Mouse (Mus musculus): Measurements from ENCODE around the gene Olfr543.
"Not testable (repeated sequence)": the region's sequence is repeated elsewhere in the genome, so short reads cannot be mapped to it uniquely, and the experiment has no call there.

The Olfr543 gene

DNA sequence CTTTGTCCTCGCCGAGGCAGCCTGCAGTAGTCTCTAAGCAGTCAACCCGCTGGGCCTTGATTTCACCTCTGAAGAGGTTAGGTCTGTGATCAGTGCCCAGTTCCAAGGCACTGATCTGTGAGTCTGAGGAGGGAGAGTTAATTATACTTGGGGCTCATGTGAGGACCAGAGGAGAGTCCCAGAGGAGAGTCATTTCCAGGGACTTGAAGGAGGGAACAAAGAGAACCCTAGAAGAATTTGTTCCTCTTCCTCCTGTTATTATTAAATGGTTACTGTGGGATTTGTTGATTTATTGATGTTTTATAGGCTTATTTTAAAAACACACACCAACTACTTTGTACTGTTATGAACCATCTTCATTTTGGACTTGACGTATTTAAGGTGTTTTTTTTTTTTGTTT lies at the start of gene Olfr543:
Gene Olfr543, minus strand, starts transcription at position 101 of the 400 bp plus-strand sequence.
- DNase-seq (ENCODE audit: low spot score in 2 of 2) = no peak

DNA sequence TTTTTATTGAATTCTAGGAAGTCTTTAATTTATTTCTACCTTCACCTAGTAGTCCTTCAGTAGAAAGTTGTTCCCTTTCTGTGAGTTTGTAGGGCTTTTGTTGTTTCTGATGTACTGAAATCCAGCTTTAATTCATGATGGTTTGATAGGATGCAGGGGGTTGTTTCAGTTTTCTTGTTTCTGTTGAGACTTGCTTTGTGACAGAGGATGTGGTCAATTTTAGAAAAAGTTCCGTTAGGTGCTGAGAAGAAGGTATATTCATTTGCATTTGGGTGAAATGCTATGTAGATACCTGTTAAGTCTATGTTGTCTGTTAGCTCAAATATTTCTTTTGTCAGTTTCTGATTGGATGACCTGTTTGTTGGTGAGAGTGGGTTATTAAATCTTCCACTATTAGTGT lies 47.6 kb upstream of the Olfr543 start:
- DNase-seq (ENCODE audit: low spot score in 2 of 2) = no peak

DNA sequence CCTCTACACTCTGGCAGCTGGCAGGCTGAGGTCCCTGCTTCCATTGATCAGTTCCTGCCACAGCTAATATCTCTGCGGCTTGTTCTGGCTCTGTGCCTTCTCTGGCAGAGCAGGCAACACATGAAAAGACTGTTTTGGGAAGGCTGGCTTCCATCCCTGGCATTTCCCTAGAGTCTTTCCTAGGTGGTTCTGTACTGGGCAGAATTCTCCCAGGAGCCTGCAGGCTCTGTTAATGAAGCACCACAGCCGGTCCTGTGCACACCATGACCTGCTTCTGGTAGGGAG lies 35.5 kb upstream of the Olfr543 start:
- no peak for DNase-seq (ENCODE audit: low spot score in 2 of 2)

DNA sequence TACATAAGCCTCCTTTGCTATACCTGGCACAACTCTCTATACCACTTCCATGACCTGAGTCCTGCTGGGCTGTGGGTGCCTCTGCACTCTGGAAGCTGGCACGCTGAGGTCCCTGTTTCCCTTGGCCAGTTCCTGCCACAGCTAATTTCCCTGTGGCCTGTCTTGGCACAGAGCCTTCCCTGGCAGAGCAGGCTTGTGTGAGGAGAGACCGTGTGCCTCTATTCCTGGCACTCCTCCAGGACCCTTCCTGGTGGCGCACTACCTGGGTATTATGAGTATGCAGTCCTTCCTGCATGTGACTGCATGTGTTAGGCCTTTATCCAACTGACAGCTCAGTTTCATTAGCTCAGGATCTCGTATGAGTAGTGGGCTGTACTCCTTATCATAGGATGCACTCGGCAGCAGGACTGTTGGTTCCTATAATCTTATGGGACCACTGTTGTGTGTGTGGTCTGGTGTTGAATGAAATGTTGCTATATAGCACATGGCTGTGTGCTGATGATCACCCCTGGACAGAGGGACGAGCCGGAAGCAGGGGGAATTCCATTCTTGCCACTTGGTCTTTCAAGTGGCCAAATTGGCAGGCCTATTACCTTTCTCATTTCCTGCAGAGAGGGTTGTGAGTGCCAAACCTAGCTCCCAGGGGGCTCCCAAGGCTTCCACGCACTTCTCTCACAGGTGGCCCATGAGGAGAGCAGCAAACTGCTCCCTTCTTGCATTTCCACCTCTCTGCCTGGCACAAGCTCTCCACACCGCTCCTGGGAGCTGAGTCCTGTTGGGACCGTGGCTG lies 35.0 kb upstream of the Olfr543 start:
- DNase-seq (ENCODE audit: low spot score in 2 of 2) = no peak

DNA sequence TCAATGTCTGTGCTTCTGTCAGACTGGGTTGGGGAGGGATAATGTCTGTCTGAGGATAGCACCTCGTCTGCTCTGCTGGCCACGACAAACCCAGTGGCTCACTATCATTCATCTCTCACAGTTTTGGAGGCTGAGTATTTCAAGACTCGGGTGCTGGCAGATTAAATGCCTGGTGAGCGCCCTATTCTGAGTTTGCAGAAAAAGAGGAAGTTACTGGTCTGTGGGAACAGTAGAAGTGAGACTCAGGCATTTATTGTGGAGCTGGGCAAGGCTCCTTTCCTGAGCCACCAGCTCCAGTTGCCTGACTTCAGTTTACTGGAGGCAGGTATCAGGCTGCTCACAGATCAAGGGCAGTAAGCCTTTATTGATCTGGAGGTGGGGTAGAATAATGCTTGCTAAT lies 32.7 kb upstream of the Olfr543 start:
- DNase-seq (ENCODE audit: low spot score in 2 of 2) = no peak

DNA sequence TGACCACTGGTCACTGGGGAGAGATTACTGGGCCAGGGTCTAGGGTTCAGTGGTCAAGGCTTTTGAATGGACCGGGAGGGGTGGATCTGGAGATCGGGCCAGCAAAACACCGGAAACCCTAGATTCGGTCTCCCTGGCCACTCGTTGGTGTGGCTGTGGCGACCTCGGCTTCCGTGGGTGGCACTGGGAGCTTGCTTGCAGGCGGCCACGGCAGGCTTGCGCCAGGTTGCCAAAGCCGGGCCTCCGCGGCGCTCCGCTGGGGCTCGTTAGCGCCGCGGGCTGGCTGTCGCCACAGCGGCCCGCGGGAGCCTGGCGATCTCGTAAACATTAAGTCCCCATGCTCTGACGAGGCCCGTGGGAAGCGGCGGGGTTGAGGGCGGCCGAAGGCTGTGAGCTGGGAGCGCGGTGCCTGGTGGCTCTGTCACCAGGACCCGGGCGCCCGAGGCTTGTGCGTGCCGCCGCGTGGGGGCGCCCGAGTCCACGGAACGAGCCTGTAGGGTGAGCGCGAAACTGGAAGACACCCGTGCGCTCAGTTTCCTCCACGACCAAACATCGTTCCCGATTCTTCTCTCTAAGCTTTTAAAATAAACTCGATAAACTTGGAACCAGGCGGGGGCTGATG lies 31.4 kb upstream of the Olfr543 start:
- DNase-seq (ENCODE audit: low spot score in 2 of 2) = peak; percentile 49 to 83

DNA sequence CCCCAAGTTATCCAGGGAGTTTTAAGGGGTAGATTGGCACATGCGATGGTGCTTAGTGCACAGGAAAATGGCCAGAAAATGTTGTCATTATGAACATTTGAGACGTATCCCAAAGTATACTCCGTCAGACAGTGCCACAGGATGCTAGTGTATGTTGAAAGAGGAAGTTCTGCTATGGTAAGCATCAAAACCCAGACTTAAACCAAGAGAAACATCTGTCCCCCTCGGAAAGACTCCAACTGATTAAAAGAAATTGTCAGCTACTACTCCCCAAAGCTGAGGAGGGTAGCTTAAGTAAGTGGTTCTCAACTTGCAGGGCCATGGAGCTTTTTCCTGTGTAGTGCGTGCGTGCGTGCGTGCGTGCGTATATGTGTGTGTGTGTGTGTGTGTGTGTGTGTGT lies 30.4 kb upstream of the Olfr543 start:
- no peak for DNase-seq (ENCODE audit: low spot score in 2 of 2)

DNA sequence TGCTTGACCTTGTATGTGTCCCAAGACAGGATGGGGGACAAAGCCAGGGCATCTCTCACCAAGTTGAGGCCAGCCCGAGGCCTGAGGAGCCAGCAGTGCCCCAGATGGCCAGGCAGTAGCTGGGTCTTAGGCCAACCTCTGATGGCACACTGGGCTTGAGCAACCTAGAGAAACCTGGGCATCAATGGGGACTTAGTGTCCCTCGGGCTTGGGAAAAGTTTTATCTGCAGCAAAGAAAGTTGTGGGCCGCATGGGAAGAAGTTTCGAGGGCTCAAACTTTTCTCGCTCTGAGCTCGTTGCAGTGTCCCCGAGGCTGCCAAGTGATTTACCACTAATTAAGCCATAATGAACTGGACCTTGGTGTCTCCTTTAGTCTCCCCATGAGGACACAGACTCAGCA lies 28.2 kb upstream of the Olfr543 start:
- DNase-seq (ENCODE audit: low spot score in 2 of 2) = no peak

DNA sequence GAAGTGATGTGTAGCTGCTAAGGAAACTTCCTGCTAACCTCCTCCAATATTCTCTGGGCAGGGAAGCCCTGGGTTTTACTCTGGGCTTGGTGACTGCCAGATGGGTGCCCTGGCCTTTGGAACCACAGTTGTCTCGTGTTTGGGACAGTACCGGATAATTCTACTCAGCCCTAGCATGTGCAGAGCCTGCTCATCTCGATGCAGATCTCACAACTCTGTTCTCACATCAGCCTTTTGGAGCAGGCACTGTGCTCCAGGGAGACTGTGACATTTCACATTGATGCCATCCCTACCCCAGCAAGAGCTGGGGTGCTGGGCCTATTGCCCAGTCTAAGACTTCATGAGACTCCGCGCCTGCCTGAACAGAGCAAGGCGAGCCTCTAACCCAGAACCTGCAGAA lies 27.2 kb upstream of the Olfr543 start:
- no peak for DNase-seq (ENCODE audit: low spot score in 2 of 2)

DNA sequence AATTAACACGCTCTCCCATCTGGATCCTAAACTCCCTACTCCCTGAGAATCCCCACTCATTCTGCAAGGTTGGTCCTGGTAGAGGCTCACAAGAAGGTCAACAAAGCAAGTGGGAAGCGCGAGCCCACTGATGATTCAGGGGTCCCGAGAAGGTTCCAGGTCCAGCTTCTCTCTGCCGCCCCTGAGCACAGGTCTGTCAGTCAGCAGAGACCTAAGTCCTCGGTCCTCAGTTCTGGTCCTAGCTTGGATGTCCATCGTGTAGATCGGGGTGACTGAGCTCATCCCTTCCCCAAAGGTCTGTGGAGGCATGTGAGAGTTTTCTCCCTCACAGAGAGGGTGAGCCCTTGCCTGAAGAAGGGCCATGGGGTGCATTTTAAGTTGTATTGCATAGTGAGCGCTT lies 26.6 kb upstream of the Olfr543 start:
- DNase-seq (ENCODE audit: low spot score in 2 of 2) = no peak

DNA sequence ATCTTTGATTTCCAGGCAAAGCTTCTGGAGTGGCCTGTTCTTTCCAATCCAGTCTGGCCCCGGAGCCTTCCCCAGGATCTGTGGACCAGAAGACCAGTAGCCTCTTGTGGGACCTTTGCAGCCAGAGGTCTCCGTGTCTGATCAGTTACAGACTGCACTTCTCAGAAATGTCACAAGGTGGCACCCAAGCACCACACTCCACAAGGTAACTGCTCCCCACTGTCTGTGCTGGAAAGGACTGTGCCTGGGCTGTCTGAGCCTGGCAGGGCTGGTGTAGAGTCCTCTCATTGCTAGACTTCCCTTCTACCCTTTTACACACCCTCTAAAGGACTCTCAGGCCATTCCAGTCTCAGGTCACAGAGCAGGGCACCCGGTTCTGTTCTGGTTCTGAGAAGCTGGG lies 25.4 kb upstream of the Olfr543 start:
- DNase-seq (ENCODE audit: low spot score in 2 of 2) = peak; percentile 63 to 78

DNA sequence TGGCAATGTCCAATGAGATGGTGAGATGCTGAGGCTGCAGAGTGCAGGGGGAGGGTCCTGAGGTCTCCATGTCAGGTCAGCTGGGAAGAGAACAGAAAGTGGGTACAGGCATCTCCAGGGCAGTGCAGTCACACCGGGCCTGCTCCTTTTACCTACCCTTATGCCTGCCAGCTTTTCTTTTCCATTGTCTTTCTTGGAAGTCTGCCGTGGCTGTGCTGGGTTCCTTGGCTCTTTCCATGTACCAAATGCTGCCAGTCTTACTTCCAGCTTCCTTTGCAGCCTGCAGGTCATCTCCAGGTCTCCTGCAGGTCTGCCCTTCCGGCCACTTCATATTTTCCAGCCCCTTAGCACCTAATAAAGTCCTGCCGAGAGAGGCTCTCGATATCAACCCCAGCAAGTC lies 20.5 kb upstream of the Olfr543 start:
- DNase-seq (ENCODE audit: low spot score in 2 of 2) = no peak

DNA sequence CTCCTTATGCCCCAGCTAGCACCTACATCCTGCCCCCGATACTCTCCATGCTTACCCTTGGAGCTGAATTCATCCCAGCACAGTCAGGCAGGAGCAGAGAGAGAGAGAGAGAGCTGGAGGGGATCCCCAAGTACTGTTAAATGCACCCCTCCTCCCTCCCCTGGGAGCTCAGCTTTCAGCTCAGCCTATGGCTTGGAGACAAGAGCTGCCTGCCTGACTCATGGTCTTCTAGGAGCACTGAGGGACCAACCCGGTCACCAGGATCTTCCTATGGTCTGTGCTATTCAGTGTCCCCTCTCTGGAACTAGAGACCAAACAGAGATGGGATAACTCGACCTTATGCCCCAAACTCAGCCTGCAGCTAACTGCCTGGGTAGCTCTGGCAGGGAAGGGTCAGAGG lies 18.0 kb upstream of the Olfr543 start, which contains the start of gene Olfr545:
Gene Olfr545, minus strand, starts transcription at position 101 of the 400 bp plus-strand sequence.
- DNase-seq (ENCODE audit: low spot score in 2 of 2) = no peak

DNA sequence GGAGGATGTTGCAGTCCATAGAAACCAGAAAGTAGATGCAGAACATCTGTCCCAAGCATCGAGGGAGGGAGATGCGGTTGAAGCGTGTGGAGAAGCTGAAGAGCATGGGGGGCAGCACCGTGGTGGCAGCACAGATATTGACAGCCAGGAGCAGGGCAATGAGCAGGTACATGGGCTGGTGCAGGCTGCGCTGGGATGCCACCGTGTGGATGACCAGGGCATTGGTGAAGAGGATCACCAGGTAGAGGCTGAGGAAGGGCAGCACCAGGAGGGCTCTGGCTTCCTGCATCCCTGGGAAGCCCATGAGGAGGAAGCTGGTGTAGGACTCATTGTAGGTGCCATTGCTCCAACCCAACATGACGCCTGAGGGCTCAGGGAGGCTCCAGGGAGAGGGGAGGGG lies 12.9 kb upstream of the Olfr543 start:
- DNase-seq (ENCODE audit: low spot score in 2 of 2) = not testable (repeated sequence)

DNA sequence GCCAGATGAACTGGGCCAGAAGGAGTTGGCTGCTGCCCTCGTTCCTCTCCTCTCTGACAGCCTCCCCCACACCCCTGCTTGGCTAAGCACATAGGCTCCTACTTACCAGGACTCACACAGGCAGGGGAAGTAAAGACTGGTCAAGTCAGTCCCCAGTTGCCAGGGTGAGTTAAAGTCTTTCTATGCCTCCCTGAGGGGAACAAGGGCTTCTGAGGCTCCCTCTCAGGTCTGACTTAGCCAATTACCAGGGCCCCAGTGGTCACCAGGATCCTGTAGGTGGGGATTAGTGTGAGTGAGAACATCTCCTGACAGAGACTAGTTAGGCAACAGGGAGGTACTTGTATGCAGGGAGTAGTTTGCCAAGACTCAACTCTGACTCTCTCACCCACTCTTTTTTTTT lies 6.7 kb upstream of the Olfr543 start, which contains the start of gene Olfr544:
Gene Olfr544, minus strand, starts transcription at position 153 of the 400 bp plus-strand sequence.
- no peak for DNase-seq (ENCODE audit: low spot score in 2 of 2)

DNA sequence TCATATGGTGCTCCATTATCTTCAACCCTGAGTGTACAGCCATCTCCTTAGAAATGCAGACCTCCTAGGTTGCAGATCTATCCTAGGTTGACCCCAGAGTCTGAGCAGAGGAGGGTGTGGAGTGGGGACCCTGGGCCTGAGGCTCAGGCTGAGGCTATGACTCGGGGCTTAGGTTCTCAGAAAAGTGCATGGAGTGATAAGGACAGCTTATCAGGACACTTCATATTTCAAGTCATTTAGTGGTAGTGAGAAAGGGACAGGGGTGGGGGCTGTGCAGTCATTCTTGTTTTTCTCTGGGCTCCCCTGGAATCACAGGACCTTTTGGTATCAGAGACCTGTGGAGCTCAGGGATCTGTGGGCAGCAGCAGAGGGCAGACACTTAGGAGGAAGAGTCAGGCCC lies 4.6 kb upstream of the Olfr543 start:
- DNase-seq (ENCODE audit: low spot score in 2 of 2) = no peak

DNA sequence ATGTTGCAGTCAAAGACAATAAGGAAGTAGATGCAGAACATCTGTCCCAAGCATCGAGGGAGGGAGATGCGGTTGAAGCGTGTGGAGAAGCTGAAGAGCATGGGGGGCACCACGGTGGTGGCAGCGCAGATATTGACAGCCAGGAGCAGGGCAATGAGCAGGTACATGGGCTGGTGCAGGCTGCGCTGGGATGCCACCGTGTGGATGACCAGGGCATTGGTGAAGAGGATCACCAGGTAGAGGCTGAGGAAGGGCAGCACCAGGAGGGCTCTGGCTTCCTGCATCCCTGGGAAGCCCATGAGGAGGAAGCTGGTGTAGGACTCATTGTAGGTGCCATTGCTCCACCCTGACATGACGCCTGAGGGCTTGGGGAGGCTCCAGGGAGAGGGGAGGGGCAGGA lies 3.3 kb upstream of the Olfr543 start:
- DNase-seq (ENCODE audit: low spot score in 2 of 2) = not testable (repeated sequence)

DNA sequence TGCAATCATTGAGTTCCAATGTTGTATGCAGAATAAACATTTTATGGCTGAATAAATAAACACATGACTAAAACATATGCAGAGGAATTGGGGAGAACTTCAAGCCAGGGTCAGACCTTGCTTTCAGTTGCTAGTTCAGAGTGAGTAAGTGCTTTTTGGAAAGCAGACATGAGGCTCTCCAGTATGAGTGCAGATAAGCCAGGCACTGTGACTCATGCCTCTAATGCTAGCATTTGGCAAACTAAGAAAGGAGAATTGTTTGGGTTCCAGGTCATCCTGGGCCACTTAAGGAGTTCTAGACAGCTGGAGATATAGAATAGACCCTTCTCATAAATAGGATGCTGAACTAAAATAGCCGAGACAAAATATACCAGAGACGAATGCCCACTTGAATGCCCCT lies 2.2 kb upstream of the Olfr543 start:
- no peak for DNase-seq (ENCODE audit: low spot score in 2 of 2)

DNA sequence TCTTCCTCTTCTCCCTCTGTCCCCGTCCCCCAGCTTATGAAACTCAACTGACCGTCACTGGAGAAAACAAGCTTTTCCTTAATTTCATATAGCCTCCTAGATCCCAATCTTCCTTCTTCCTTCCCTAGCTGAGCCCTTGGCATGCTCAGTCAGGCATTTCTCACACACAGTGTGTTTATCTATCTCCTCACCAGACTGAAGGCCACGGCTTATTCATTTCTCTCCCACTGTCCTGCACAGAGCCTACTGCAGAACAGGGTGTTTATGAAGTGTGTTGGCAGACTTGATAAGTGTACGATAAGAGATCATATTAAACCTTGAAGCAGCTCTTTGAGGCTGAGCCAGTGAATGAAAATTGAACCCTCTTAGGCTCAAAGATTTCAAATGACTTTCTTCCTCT lies 658 bp downstream of the Olfr543 start:
- DNase-seq (ENCODE audit: low spot score in 2 of 2) = no peak

DNA sequence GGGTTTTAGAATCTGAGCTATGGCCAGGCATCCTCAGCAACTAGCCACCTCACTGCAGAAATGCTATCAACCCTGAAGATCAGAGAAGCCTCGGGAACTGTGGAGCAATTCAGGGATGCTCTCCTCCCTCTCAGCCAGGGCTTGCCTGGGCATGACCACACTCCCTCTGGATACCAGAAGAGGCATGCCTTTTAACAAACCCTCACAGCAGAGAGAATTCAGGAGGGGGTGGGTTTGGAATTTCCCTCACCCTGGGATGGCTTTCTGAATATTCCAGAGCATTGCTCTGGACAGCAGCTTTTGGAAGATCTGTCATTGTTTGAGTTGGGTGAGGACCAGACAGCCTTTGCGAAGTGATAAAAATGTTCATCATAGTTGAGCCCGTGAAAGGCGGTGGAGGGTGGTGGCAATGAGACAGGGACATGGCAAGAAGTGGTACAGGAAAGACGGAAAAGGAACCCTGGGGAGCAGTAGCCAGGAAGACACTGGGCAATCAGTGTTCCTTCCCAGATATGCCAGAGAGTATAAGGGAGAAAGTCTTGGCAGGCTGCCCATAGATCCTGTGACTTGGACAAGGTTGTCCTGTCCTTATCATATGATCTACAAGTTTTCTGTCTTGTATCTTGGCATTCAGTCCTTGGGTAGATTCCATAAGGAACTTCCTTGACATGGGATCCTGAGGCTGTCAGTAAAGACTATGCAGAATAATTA lies 2.0 kb downstream of the Olfr543 start:
- DNase-seq (ENCODE audit: low spot score in 2 of 2) = no peak

DNA sequence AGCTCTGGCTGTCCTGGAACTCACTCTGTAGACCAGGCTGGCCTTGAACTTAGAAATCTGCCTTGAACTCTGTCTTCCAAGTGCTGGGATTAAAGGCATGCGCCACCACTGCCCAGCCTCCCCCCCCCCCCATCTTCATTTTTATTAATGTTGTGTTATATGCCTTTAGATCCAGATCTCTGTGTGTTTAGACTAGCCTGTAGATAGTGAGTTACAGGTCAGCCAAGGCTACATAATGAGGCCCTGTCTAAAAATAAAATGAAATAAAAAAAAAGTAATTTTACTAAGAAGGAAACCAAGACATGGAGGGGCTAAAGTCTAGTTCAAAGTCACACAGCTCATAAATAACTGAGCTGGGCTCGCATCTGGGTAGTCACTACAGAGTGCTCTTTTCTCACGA lies 2.6 kb downstream of the Olfr543 start:
- DNase-seq (ENCODE audit: low spot score in 2 of 2) = no peak

DNA sequence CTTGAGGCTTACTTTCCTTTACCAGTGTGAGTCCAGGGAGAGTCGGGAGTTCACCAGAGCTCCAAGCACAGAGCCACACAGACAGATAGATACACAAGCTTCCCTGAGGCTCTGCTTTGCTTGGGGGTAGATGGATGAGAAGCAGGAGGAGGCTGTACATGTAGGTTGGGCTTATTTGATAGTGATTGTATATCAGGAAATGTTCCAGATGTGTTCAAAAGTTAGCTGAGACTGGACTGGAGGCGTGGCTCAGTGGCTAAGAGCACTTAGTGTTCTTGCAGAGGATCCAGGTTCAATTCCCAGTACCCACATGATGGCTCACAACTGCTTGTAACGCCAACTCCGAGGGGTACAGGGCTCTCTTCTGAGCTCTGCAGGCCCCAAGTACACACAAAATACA lies 3.1 kb downstream of the Olfr543 start:
- no peak for DNase-seq (ENCODE audit: low spot score in 2 of 2)

DNA sequence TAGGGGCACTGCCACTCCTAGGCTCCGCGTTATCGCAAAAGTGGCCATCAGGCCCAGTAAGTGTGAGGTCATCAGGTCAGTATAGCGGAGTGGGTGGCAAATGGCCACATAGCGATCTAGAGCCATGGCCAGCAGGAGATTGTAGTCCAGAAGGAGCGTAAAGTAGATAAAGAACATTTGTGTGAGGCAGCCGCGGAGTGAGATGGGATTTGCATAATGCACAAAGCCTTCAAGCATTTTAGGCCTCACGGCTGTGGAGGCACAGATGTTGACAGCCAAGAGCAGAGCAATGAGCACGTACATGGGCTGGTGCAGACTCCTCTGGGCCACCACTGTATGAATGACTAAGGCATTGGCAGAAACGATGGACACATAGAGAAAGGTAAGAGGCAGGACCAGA lies 4.1 kb downstream of the Olfr543 start:
- DNase-seq (ENCODE audit: low spot score in 2 of 2) = no peak

Data from frontal cortex, postnatal 14 days (tissue).